Mouse (Mus musculus): ENCODE measurements at regions not wholly inside any gene's neighbourhood (a gene's known extent, or its start where the extent isn't known, plus 50 kb on each side); places are given as distances from the start of the nearest gene placed in this dataset.

- no peaks in the 10 kb centered on the region for H3K27me3 ChIP-seq (ENCODE audit: control insufficient read depth, insufficient read depth, low read length)
- no peak overlapping the region for H3K27ac ChIP-seq (ENCODE audit: insufficient read depth, low read depth, low read length)
- WGBS = 67% methylated on average over 9 of the region's 9 CpGs
- no peaks in the 10 kb centered on the region for H3K4me1 ChIP-seq (ENCODE audit: control insufficient read depth, insufficient read depth, insufficient read length, low read length)
- H3K36me3 ChIP-seq (ENCODE audit: control insufficient read depth, insufficient read depth, low read length) = no peaks in the 10 kb centered on the region
- TF ChIP-seq POLR2A (IDR thresholded peaks at IDR 0.05; ENCODE audit: low read depth, low read length) = no peak
- no peak for TF ChIP-seq CTCF (IDR thresholded peaks at IDR 0.05; ENCODE audit: extremely low read depth, insufficient read length, insufficient replicate concordance, low read depth, low read length)
- H3K4me3 ChIP-seq (ENCODE audit: low read depth, low read length) = no peak overlapping the region
Observed at GRCm38 (mm10) chr7:67814861-67815260, 55.3 kb upstream of the Synm start.
